Mouse (Mus musculus): Measurements from ENCODE around the gene Gm11127. TPM values are rescaled to one million over a fixed set of nuclear protein-coding genes. Genes with fewer than 3 reads are reported as not detected.
"Not testable (repeated sequence)": the region's sequence is repeated elsewhere in the genome, so short reads cannot be mapped to it uniquely, and the experiment has no call there.

Gm11127 gene
- total RNA-seq, 2 experiments from 2014 or later = 1.5 to 2.1 TPM

GRCm38 (mm10) chr17:36043286-36043685 is 14.9 kb downstream of the Gm11127 start:
- Histone ChIP-seq H3K27ac (peak overlapping the region; percentile 88), H3K4me3 (peak overlapping the region; percentile 74)
- TF ChIP-seq CTCF (IDR thresholded peaks at IDR 0.05) = no peak
- no peak for DNase-seq
- intact Hi-C loops (cut with DNase I) = no loop called here

- Histone ChIP-seq H3K27ac (peak within 1 kb of the TSS; percentile 88), H3K4me3 (peak within 1 kb of the TSS; percentile 74)
- intact Hi-C loops (cut with DNase I) = not testable (repeated sequence)
- DNase-seq = peak; percentile 70
Measured at GRCm38 (mm10) chr17:36042610-36043169, 15.5 kb downstream of the Gm11127 start, which contains the start of the genes H2-T22 and Gm6034. TSS of gene H2-T22 (minus strand) at chr17:36042747. TSS of gene Gm6034 (plus strand) at chr17:36042961.

GRCm38 (mm10) chr17:36042055-36042454 is 16.1 kb downstream of the Gm11127 start:
- intact Hi-C loops (cut with DNase I) = not testable (repeated sequence)
- Histone ChIP-seq H3K27ac (peak overlapping the region; percentile 88), H3K4me3 (peak overlapping the region; percentile 74)
- peak; percentile 34 for DNase-seq

- H3K4me3 ChIP-seq; H3K27ac ChIP-seq; intact Hi-C loops (cut with DNase I); DNase-seq: not testable (repeated sequence)
Measured at GRCm38 (mm10) chr17:36040604-36041003, 17.6 kb downstream of the Gm11127 start.

GRCm38 (mm10) chr17:36036126-36036525 is 22.0 kb downstream of the Gm11127 start:
- H3K27ac ChIP-seq; DNase-seq; H3K4me3 ChIP-seq; intact Hi-C loops (cut with DNase I): not testable (repeated sequence)

- not testable (repeated sequence) for H3K27ac ChIP-seq, H3K4me3 ChIP-seq
- peak; percentile 73 for TF ChIP-seq CTCF (IDR thresholded peaks at IDR 0.05)
- DNase-seq = peak; percentile 72
- intact Hi-C loops (cut with DNase I) = loop anchor here (1.0 kb wide), 1 partner anchor 38 kb away; no protein-coding TSS in a partner anchor
Measured at GRCm38 (mm10) chr17:36035010-36035638, 23.0 kb downstream of the Gm11127 start.

GRCm38 (mm10) chr17:36034524-36034923 is 23.6 kb downstream of the Gm11127 start:
- H3K4me3 ChIP-seq; H3K27ac ChIP-seq; intact Hi-C loops (cut with DNase I); DNase-seq: not testable (repeated sequence)

GRCm38 (mm10) chr17:36032351-36032875 is 25.8 kb downstream of the Gm11127 start, which contains the start of gene H2-T23:
TSS of gene H2-T23 (minus strand) at chr17:36032855.
- Histone ChIP-seq H3K4me3 (peak within 1 kb of the TSS; percentile 90), H3K27ac (peak within 1 kb of the TSS; percentile 86)
- intact Hi-C loops (cut with DNase I) = not testable (repeated sequence)
- peak; percentile 47 for DNase-seq

GRCm38 (mm10) chr17:36031583-36032331 is 26.4 kb downstream of the Gm11127 start:
- peak; percentile 61 for TF ChIP-seq CTCF (IDR thresholded peaks at IDR 0.05)
- intact Hi-C loops (cut with DNase I) = not testable (repeated sequence)
- H3K4me3 ChIP-seq = peak overlapping the region; percentile 90
- peak; percentile 41 for DNase-seq
- peak overlapping the region; percentile 86 for H3K27ac ChIP-seq

GRCm38 (mm10) chr17:36030703-36031582 is 27.2 kb downstream of the Gm11127 start:
- DNase-seq; intact Hi-C loops (cut with DNase I): not testable (repeated sequence)
- Histone ChIP-seq H3K4me3 (peak overlapping the region; percentile 90), H3K27ac (peak overlapping the region; percentile 86)

GRCm38 (mm10) chr17:36030046-36030702 is 28.0 kb downstream of the Gm11127 start:
- peak overlapping the region; percentile 40; the same call in 1 of the 2 replicates for H3K27ac ChIP-seq
- intact Hi-C loops (cut with DNase I); DNase-seq: not testable (repeated sequence)
- H3K4me3 ChIP-seq = peak overlapping the region; percentile 90
